Mouse (Mus musculus) embryonic facial prominence, embryonic 14.5 days (tissue): ENCODE data around the gene Ptpn9. TPM values are rescaled to one million over a fixed set of nuclear protein-coding genes. Genes with fewer than 3 reads are reported as not detected.
"Not testable (repeated sequence)": the region's sequence is repeated elsewhere in the genome, so short reads cannot be mapped to it uniquely, and the experiment has no call there.

ENCODE experiments used
- ATAC-seq: fragments of 200-750 bp; cut with Nextera tagmentation; 2 replicates; pipeline ENCODE4 v1.8.0; 2017; ENCODE audit warnings: low read depth, moderate number of reproducible peaks, moderate TSS enrichment
- DNase-seq: peaks from one replicate; pipeline ENCODE4 v3.0.0-alpha.2; 2015; ENCODE audit warnings: low spot score
- H3K27ac ChIP-seq: fragments of 300-500 bp; sonication (generic); replicated peaks from 2 replicates; pipeline ENCODE4 v1.5.1; 2014; ENCODE audit warnings: low read depth, mild to moderate bottlenecking, low read length, moderate library complexity
- H3K27me3 ChIP-seq: fragments of 300-500 bp; sonication (generic); replicated peaks from 2 replicates; pipeline ENCODE4 v1.6.1; 2014; ENCODE audit warnings: low read length; ENCODE audit not compliant: control insufficient read depth, insufficient read depth
- H3K36me3 ChIP-seq: fragments of 300-500 bp; sonication (generic); 2 replicates; pipeline ENCODE4 v1.6.1; 2014; ENCODE audit warnings: low read length, mixed read lengths; ENCODE audit not compliant: control insufficient read depth, insufficient read depth
- H3K4me1 ChIP-seq: fragments of 300-500 bp; sonication (generic); 2 replicates; pipeline ENCODE4 v1.6.1; 2014; ENCODE audit warnings: antibody characterized with exemption, low read length; ENCODE audit not compliant: control insufficient read depth, insufficient read depth
- H3K4me2 ChIP-seq: fragments of 300-500 bp; sonication (generic); 2 replicates; pipeline ENCODE4 v1.6.1; 2014; ENCODE audit warnings: low read depth, mild to moderate bottlenecking, low read length, moderate library complexity, mixed read lengths
- H3K4me3 ChIP-seq: fragments of 300-500 bp; sonication (generic); 2 replicates; pipeline ENCODE4 v1.5.1; 2014; ENCODE audit warnings: low read depth, mild to moderate bottlenecking, low read length
- H3K9ac ChIP-seq: fragments of 300-500 bp; sonication (generic); 2 replicates; pipeline ENCODE4 v1.6.1; 2014; ENCODE audit warnings: low read depth, mild to moderate bottlenecking, low read length, moderate library complexity, mixed read lengths
- H3K9me3 ChIP-seq: fragments of 300-500 bp; sonication (generic); 2 replicates; pipeline ENCODE4 v1.6.1; 2016; ENCODE audit warnings: low read length; ENCODE audit not compliant: control insufficient read depth
- WGBS: fragments of 180-500 bp; shearing (Covaris S2); extraction: QIAGEN DNeasy Blood & Tissue Kit; methylation state at CpG from one replicate; pipeline ENCODE4 v1.1.7; 2014; 5-methylcytosine and 5-hydroxymethylcytosine counted together
- polyA plus RNA-seq: library from polyadenylated mRNA; unstranded; fragments of >200 nt; fragmentation: Nextera tagmentation; extraction: Ambion mirVana; gene quantifications from 2 replicates; pipeline ENCODE4 v1.2.1, GENCODE M21; 2014

Gene Ptpn9
- 32.9 and 33.7 TPM in 2 replicates for polyA plus RNA-seq

DNA sequence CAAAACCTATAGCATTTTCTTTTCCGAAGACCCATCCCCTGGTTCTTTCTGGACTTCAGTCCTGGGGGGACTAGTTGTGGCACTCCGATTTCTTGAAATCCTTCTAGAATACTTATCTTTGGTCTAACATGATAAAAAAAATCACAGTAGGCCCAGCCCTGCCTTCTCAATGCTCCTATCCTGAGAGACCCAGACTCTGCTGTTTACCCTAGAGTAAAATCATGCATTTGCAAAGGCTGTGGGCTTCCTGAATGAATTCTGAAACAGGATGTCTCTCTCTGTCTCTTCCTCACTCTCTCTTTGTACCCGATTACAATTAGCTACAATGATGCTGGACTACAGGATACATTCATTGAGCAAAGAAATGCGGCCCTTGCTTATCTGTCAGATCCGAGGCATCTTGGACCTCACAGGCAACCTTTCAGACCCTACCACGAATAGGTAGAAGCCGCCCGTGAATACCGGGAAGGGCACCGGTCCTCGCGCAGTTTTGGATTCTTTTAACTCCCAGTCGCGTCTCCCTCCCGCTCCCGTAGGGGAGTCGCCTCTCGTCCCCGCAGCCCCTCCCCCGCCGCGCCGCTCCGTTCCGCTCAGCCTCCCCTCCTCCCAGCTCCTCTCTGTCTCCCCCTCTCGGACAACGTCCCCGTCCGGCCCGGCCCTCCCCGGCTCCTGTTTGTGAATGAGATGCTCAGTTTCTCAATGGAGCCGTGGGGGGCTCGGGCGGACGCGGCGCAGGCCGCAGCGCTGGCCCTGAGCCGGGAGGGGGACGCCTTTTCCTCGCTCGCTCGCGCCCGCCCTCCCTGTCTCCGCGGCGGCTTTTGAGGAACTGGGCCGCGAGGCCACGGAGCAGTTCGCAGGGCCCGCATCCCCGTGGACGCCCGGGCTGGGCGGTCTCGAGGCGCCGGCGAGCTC, at the start of gene Ptpn9:
Gene Ptpn9 (plus strand): TSS at position 638 of the 912 bp plus-strand sequence.
- H3K4me3 ChIP-seq, result peak within 1 kb of the TSS; percentile 92
- H3K27ac ChIP-seq, result peak within 1 kb of the TSS; percentile 97
- 2% methylated on average over 57 of the region's 62 CpGs for WGBS
- H3K9me3 ChIP-seq, result no peaks in the 10 kb centered on the region
- no peaks in the 10 kb centered on the region for H3K27me3 ChIP-seq
- H3K4me1 ChIP-seq, result peaks cover 4% of the 10 kb centered on the region; the same call in 1 of the 2 replicates
- peak within 1 kb of the TSS; percentile 77 for H3K4me2 ChIP-seq
- no peaks in the 10 kb centered on the region for H3K36me3 ChIP-seq
- peak within 1 kb of the TSS; percentile 95 for H3K9ac ChIP-seq
- peak; percentile 94 for DNase-seq
- peak; percentile 95 for ATAC-seq

DNA sequence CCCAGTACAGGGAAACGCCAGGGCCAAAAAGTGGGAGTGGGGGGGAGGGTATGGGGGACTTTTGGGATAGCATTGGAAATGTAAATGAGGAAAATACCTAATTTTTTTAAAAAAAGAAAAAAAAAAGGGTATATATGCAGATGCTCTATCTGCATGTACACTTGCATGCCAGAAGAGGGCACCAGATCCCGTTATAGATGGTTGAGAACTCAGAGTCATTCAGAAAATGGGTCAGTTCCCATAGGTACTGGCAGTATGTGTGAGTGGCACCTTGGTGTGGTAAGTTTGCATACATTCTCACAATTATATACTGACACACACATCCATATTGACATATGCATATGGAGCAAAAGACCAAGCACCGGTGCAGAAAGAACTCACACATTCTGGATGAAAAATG, 47.2 kb upstream of the Ptpn9 start:
- peak; percentile 42 for DNase-seq
- H3K4me3 ChIP-seq, H3K36me3 ChIP-seq, H3K27me3 ChIP-seq, H3K9ac ChIP-seq, ATAC-seq, H3K4me2 ChIP-seq, H3K4me1 ChIP-seq, H3K9me3 ChIP-seq, H3K27ac ChIP-seq: not testable (repeated sequence)
- WGBS, result 23% methylated on average over 3 of the region's 3 CpGs

DNA sequence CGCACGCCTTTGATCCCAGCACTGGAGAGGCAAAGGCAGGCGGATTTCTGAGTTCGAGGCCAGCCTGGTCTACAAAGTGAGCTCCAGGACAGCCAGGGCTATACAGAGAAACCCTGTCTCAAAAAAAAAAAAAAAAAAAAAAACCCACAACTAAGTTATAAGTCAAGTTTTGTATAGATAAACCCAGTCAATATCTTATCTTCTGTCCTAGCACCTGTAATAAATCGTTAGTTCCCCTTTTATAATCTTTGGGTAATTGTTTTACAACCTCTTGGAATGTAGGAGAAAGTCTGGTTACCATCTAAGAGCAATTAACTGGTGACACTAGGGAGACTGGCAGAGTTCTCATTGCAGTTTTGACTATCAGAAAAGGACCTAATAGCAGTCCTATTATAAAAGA, 46.0 kb upstream of the Ptpn9 start:
- H3K36me3 ChIP-seq, H3K4me1 ChIP-seq, ATAC-seq, H3K4me3 ChIP-seq, H3K27ac ChIP-seq, DNase-seq, H3K27me3 ChIP-seq, H3K9me3 ChIP-seq, H3K9ac ChIP-seq, H3K4me2 ChIP-seq: not testable (repeated sequence)
- WGBS, result 90% methylated on average over 5 of the region's 5 CpGs

DNA sequence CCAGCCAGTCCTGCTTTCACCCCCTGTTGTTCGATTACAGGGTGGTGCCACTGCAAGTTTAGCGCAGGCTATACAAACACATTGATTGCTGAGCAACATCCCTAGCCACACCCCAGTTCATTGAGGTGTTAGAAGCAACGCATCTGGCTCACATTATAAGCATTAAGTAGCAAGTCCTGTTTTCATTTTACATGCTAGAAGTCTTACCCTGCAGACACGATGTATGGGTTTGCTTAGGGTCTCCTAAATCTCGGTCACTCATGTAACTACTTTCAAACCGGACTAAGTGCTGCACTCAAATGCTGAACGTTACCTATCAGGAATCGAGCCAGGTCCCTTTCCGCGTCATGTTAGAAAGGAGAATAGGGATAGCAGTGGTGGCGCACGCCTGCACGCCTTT, 45.0 kb upstream of the Ptpn9 start:
- Histone ChIP-seq H3K4me3 (peak overlapping the region; percentile 52), H3K27me3 (no peaks in the 10 kb centered on the region), H3K4me2 (peak overlapping the region; percentile 57), H3K9ac (peak overlapping the region; percentile 61), H3K4me1 (peaks cover 3% of the 10 kb centered on the region), H3K27ac (peak overlapping the region; percentile 21), H3K36me3 (no peaks in the 10 kb centered on the region), H3K9me3 (no peaks in the 10 kb centered on the region)
- ATAC-seq (no peak), DNase-seq (peak; percentile 19)
- 14% methylated on average over 13 of the region's 13 CpGs for WGBS

DNA sequence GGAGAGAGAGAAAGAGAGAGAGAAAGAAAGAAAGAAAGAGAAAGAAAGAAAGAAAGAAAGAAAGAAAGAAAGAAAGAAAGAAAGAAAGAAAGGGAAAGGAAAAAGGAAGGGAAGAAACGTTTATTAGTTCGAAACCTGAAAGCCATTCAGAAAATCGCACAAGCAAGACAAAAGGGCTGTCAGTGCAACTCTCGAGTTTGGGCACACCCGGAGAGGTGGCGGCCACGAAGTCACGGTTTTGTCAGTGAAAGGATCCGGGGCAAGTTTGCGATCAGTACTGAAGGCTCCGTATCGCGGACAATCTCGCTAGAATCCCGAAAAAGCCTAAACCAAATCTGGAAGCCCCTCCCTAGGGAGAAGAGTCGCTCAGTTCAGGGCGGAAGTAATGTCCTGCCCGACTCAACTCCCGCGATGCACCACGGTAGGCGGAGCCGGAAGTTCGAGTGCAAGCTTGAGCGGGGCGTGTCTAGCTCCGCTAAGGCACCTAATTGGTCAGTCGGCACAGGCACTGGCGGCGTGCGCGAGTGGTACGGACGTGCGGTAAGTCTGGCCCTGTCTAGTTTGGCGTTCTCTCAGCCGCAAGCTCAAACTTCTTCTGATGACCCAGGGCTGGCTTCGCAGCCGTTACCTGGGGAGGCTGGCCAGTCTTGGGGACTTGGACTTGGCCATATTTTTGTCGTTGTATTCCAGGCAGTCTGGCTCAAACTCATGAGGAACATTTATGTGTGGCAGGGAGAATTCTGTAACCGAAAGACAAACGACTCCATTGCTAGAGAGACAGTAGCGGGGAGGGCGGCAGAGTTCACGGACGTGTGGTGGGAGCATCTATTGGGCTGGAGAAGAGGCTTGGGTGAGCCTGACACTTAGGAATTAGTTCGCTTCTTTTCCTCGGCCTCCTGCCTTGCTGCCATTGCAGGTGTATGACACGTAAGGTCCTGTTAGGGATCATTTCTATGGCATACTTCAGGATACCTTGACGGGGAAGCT, 44.0 kb upstream of the Ptpn9 start, which contains the start of gene Snupn:
Gene Snupn (plus strand): TSS at position 465 of the 987 bp plus-strand sequence.
- no peaks in the 10 kb centered on the region for H3K36me3 ChIP-seq
- no peaks in the 10 kb centered on the region for H3K27me3 ChIP-seq
- peak within 1 kb of the TSS; percentile 52 for H3K4me3 ChIP-seq
- peak within 1 kb of the TSS; percentile 95 for H3K27ac ChIP-seq
- peak within 1 kb of the TSS; percentile 81 for H3K9ac ChIP-seq
- DNase-seq (peak; percentile 100), ATAC-seq (peak; percentile 100)
- peak within 1 kb of the TSS; percentile 74 for H3K4me2 ChIP-seq
- H3K4me1 ChIP-seq, result peaks cover 3% of the 10 kb centered on the region
- under 1% methylated on average over 50 of the region's 50 CpGs for WGBS
- H3K9me3 ChIP-seq, result no peaks in the 10 kb centered on the region

DNA sequence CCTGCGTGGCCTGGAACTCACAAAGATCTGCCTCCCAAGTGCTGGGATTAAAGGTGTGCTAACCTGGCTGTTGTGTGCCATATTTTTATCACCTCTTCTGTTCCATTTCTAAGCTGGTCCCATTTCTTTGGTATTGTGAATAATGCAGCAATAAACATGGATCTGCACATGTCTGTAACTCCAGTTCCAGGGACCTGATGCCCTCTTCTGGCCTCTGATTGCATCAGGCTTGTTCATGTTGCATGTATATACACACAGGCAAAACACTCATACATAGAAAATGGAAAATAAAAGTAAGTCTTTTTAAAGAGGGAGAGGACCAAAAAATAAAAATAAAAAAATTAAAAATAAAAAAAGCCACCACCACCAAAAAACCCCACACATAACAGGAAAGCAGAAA, 41.2 kb upstream of the Ptpn9 start:
- no peak overlapping the region for H3K27ac ChIP-seq
- H3K4me3 ChIP-seq, result no peak overlapping the region
- no peaks in the 10 kb centered on the region for H3K9me3 ChIP-seq
- no peak for ATAC-seq
- H3K36me3 ChIP-seq, result peaks cover 5% of the 10 kb centered on the region; the same call in 1 of the 2 replicates
- H3K4me2 ChIP-seq, result no peak overlapping the region
- 93% methylated on average over 1 of the region's 1 CpGs for WGBS
- H3K27me3 ChIP-seq, result no peaks in the 10 kb centered on the region
- H3K4me1 ChIP-seq, result peaks cover 3% of the 10 kb centered on the region
- DNase-seq, result no peak
- H3K9ac ChIP-seq, result no peak overlapping the region

DNA sequence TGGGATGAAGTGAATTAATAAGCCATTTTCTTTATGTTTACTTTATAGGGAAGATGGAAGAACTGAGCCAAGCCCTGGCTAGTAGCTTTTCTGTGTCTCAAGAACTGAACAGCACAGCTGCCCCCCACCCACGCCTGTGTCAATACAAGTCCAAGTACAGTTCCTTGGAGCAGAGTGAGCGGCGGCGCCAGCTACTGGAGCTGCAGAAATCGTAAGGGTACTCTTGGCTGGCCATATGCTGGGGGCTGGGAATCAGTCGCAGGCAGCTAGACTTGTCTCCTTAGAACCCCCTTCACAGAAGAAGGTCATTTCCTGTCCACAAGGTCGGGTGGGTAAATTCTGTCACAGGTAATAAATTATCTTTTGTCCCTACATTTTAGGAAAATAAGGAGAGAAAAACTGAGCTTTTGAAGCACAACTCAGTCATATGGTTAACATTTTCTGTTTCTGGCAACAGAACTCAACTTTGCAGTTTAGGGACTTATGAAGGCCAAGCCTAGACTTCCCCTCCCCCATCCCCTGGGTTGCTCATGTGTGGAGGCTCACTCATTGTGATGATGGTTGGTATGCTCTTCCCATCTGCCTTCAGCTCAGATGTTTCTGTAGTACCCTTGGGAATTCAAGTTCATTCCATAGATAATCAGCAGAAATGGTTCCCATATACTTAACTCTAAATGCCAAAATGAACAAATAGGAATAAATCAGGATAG, 37.6 kb upstream of the Ptpn9 start:
- Histone ChIP-seq H3K9ac (no peak overlapping the region), H3K27ac (no peak overlapping the region; the same call in 1 of the 2 replicates), H3K4me2 (no peak overlapping the region), H3K9me3 (0 out of 2 replicates have a peak, but pooled peaks cover 3% of the 10 kb centered on the region), H3K27me3 (no peaks in the 10 kb centered on the region), H3K4me3 (no peak overlapping the region), H3K36me3 (peaks cover 23% of the 10 kb centered on the region), H3K4me1 (no peaks in the 10 kb centered on the region)
- DNase-seq (peak; percentile 66), ATAC-seq (no peak)
- 72% methylated on average over 7 of the region's 7 CpGs for WGBS

DNA sequence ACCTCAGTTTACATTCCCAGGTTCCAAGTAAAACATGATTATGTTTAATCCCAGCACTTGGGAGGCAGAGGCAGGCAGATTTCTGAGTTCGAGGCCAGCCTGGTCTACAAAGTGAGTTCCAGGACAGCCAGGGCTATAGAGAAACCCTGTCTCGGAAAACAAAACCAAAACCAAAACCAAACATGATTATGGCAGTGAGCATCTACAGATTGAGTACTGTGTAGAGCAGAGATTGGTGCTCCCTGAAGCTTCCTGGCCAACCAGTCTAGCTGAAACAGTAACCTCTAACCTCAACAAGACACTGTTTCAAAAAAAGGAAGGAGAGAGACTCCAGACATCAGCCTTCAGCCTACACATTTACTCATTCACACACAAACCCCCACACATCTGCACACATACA, 36.0 kb upstream of the Ptpn9 start:
- H3K4me3 ChIP-seq, result no peak overlapping the region
- ATAC-seq (no peak), DNase-seq (no peak)
- no peak overlapping the region for H3K27ac ChIP-seq
- 0 out of 2 replicates have a peak, but pooled peaks cover 3% of the 10 kb centered on the region for H3K9me3 ChIP-seq
- no peaks in the 10 kb centered on the region for H3K27me3 ChIP-seq
- H3K9ac ChIP-seq, result no peak overlapping the region
- H3K4me2 ChIP-seq, result no peak overlapping the region
- H3K36me3 ChIP-seq, result peaks cover 32% of the 10 kb centered on the region
- WGBS, result 90% methylated on average over 2 of the region's 2 CpGs
- no peaks in the 10 kb centered on the region for H3K4me1 ChIP-seq
